Mouse (Mus musculus): ENCODE results near the gene Gm10912. TPM values are rescaled to one million over a fixed set of nuclear protein-coding genes. Genes with fewer than 3 reads are reported as not detected.
"Not testable (repeated sequence)": the region's sequence is repeated elsewhere in the genome, so short reads cannot be mapped to it uniquely, and the experiment has no call there.

Gm10912 gene
- under 1 TPM in 1 of 2 experiments, not detected in 1; 0.41 TPM for total RNA-seq (2021)
- long read RNA-seq, experiment 1: 0 reads
- long read RNA-seq, experiment 2: 0 reads

DNA sequence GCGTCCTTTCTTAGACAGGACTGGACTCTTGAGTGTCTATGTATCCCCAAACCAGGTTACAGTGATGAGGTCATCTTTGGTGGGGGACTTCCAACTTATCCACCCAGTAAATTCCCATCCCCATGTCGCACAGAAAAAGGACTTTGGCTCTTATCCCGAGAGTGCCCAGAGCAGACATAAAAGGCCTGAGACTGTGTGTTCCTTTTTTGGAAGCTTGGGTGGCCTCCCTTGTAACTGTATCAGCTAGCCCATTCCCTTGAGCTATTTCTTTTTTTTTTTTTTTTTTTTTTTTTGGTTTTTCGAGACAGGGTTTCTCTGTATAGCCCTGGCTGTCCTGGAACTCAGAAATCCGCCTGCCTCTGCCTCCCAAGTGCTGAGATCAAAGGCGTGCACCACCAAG lies at the start of gene Gm10912:
Gm10912 (plus strand) TSS at position 301 of the 400 bp plus-strand sequence.
- not testable (repeated sequence) for DNase-seq

DNA sequence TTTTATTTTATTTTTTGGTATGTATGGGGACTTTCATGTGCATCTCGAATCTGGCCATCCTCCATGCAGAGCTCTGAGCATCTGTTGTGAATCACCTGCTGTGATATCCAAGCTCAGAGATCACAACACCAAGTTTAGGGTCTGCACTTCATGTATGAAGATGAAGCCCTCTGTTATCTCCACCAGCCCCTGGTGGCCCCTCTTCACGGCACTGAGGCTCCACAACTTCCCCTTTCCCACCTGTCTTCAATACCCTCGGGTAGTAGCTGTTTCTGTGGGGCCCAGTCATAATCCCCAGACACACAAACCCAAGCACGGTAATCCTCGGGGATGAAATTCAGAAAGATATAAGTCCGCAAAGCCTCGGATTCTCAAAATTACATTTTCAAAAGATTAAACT lies 42.5 kb upstream of the Gm10912 start:
- DNase-seq: no peak

DNA sequence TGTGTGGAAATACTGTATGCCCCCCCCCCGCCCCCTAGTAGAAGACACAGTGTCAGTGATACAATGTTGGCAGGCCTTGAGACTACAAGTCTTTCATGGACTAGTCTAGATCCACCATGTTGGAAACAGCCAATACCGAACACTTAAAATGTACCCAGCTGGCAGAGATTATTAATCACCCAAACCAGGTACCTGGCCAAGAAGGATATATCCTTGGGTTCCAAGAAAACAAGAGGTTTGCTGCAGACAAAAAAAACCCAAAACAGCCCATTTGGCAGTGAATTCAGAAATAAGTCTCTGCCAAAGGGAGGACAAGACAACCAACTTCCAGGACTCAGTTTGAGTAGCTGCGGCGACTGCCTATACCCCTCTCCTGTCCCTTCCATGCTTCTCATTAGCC lies 41.0 kb upstream of the Gm10912 start:
- DNase-seq: no peak

DNA sequence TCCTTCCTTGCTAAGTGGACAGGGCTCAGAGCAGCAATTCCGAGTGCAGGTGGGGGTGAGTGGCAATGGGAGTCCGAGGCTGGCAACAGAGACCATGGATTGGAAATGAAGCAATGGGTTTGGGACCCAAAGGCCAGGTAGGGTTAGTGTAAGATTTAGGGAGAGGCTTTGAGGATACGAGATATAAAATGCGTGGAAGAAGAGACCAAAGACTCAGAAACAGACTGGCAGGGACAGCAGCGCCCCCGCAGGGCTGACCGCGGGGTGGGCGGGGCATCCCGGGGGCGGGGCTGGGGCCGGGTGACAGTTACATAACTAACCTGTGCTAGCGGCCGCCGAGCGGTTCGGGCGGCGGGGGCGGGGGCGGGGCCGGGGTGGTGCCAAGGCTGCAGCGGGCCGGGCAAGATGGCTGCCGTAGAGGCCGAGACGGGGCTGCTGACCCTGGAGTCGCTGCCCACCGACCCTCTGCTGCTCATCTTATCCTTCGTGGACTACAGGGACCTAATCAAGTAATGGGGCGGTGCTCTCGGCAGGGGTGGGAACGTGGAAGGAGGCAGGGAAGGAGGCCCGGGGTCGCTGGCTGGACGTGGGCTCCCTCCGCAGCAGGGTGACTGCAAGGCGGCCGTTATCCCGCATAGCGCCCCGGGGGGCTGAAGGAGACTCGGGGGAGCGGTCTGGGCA lies 38.0 kb upstream of the Gm10912 start, which contains the start of gene Fbxo3:
Fbxo3 (plus strand) TSS at position 264 of the 681 bp plus-strand sequence.
- peak; percentile 85 for DNase-seq

DNA sequence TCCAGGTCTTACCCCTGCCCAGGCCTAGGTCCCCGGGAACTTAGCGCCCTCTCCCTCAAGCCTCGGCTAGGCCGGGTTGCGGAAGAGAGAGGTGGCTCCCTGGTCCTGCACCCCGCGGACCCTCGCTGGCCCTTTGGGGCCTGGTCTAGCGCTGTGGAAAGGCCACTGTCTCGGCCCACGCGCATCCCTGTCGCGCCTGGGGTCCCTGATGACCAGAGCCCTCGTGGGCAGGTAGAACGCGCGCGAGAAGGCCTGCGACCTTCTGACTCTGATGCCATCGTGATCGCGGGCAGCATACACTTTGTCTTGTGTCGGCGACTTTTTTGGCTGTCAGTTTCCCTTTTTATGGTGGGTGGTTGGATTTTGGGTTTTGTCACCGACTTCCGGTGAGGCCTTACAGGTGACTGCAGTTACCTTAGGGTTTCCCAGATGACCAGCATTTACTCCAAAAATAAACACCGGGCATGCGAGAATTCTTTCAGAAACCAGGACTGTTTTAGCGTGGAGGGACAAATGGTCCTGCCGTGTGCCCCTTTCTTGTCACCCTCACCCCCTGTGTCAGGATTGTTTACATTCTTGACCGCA lies 37.4 kb upstream of the Gm10912 start, which contains the start of gene 4931422A03Rik:
4931422A03Rik (minus strand) TSS at position 223 of the 585 bp plus-strand sequence.
- no peak for DNase-seq

DNA sequence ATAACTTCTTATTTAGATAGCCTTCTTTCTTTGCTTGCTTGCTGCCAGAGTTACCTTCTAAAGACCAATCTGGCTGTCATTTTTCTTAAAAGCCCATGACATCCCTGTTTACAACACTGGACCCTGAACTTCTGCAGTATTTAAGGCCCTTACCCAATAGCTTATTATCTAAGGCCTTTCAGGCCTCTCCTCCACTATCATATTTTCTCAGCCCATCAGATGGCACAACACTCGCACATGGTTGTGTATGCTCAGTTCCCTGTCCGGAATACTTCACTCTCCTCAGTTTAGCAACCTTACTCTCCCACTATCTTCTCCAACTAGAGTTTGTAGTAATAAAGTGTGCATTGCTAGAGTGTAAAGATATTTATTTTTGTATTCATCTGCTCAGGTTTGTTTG lies 36.6 kb upstream of the Gm10912 start:
- no peak for DNase-seq

DNA sequence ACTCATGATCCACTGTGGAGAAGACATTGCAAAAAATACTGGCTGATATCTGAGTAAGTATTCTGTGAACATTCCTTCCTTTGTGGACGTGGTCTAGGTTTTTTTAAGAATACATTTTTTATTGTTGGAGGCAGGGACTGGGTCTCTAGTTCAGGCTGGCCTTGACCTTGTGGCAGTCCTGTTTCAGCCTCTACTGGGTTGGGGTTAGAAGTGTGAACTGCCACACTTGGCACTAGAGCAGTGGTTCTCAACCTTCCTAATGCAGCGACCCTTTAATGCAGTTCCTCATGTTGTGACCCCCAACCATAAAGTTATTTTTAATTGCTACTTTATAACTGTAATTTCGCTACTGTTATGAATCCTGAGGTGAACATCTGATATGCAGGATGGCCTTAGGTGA lies 35.2 kb upstream of the Gm10912 start:
- no peak for DNase-seq

DNA sequence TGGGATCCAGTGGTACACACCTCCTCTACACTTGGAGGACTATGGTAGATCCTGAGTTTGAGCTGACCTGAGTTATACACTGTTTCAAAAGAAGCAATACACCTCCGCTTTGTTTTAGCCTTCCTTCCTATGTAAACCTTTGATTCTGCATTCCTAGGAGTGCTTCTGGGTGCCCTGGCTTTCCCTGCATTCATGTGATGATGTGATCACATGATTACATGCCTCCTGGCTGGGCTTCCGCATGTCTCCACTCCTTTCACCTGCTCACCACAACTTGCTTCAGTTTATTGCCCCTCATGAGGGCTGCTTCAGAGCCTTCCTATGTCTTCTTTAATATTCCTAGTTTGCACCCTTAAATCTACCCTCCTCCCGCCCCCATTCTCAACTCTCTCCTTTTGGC lies 33.6 kb upstream of the Gm10912 start:
- DNase-seq: no peak

DNA sequence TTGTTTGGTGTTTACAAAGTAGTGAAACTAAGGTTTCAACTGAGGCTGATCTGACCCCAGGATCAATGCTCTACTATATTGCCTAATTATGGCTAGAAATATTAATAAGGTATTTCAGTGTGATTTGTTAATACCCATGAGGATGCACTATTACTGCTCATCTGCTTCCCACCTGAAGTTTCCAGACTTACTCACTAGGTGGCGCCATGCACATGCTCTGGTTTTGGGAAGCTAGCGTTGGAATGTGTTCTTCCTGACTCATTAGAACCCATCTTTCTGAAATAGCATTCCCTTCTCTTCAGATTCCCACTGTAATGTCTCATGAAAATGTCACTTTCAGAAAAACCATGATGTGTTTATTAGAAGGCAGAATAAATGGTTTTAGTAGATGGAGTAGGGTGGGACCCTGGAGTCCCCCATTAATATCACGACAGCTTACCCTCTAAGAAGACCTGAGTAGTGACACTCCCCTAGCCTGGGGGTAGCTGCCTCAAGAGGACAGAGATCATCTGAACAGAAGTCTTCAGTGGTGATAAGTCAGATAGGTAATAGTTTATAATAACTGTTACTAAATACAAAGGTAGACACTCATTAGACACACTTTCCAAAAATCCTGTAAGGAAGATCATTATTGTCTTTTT lies 30.7 kb upstream of the Gm10912 start:
- peak; percentile 52 for DNase-seq

DNA sequence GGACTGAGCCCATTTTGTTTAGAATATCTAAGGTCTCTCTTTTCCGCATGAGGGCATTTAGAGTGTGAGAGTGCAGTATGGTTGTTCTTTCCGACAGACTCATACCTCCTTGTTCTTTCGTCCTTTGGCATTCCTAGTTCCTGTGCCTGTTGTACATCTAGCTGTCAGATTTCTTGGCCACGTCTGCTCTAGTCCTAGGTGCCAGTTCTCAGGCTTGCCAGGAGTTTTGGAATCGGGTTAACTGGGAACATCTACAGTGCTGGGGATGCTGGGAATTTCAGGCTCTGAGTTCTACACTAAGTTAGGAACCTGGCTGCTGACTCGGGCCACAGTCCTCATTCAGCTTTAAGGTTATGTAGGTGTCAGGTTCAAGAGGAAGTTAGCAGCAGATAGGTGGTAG lies 30.0 kb upstream of the Gm10912 start:
- no peak for DNase-seq

DNA sequence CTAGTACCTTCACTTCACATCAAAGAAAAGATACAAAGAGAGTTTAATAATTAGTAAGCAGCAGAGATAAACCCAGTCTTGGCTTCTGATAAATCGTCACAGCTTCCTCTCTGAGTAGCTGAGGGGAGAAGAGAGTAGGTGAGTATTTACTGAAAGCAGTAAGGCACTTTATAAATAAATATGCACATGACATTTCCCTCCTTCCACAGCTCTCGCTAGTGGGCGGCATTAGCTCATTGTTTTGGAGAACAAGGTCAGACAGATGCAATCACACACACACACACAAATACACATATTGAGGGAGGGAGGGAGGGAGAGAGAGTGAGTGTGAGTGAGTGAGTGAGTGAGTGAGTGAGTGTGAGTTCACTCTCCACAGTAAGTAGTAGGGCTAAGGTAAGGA lies 29.3 kb upstream of the Gm10912 start:
- DNase-seq: no peak

DNA sequence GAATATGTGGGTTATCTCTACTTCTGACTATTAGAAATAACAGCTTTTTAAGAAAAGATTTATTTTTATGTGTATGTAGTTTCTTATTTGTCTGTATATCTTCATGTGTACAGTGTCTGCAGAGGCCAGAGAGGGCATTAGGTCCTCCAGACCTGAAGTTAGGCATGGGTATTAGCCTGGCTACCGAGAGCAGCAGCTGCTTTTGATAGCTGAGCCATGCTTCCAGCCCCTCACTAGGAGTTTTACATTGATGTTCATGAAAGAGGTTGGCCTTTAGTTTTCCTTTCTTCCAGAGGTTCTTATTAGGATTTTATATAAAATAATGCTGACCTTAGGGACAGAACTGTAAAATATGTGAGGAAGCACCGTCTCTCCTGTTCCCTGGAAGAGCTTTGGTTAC lies 27.4 kb upstream of the Gm10912 start:
- no peak for DNase-seq

DNA sequence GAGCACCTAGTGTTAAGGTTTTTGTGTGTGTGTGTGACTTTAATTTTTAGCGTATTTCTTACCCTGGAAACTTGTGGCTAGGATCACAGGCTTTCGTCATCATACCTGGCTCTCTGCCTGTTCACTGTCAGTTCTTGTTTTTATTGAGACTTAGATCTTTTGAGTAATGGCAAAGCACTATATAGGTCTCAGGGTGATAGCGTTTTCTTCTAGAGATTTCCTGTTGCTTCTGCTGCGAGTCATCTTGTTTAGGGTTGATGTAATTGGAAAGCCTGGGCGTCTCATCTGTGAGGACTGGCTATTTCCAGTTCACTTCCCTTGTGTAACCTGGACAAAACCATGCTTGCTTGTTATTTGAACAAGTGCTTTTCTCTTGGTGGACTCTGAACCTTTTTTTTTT lies 24.0 kb upstream of the Gm10912 start:
- no peak for DNase-seq

DNA sequence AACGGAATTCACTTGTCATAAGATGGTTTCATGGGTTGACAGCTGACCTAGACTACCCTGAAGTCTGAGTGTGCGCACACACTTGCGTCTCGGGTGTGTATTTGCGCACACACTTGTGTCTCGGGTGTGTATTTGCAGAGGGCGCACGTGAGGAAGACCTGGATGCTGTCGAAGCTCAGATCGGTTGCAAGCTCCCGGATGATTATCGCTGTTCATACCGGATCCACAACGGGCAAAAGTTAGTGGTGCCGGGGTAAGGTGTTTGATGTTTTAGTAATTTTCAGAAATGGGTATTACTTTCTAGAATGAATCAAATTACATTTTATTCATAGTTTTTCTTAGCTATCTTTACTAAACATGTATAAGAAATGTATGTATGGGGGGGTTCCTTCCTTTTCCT lies 22.9 kb upstream of the Gm10912 start:
- DNase-seq: no peak

DNA sequence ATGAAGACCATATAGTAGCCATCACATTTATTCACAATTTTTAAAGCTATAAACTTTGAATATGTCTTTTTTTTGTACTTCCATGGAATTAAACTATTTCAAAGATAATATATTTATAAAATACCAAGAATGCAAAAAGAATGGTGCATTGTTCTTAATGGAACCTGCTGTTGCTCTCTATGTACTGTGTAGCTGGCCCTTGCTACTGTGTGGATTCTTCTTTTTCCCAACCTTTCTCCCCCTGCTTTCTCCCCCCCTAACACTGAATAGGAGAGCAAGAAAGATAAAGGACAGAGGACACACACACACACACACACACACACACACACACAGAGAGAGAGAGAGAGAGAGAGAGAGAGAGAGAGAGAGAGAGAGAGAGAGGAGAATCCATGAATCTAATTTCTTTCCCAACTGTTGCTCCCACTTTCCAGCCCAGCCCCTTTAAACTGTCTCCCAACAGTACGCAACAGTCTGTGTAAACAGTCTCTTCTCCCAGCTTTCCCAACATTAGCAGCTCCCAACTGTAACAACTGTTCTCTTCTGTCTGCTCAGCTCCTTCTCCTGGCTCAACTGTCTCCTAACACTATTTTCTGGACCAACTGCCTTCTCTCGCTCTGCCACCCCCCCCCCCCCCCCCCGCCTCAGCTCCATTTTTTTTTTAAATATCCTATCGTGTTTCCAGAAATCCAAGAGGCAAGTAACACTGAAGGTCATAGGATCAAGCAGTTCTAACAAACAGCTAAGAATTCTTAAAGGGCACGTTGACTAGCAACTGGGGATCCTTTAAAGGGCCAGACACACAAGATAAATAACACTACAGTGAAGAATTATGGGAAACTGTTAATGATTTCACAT lies 21.8 kb upstream of the Gm10912 start:
- DNase-seq: no peak

DNA sequence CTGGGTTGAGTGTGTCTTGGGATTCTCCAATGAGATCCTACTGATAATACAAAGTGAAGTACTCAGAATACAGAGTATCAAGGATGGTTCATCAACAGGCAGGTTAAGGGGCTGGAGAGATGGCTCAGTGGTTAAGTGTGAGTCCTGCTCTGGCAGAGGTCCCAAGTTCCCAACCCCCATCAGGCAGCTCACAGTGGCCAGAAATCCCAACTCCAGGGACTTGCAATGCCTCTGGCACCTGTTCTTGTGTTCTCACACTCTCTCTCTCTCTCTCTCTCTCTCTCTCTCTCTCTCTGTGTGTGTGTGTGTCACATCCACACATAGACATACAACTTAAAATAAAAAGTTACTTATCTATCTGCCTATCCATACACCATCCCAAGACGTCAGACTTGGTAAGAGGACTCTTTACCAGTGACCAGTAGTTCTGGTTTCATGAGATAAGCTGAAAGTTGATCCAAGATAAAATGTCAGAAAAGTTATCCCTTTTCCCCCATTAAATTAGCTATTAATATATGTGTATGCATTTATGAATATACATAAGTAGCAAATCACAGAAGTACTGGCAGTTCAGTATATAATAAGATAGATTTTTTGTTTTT lies 21.0 kb upstream of the Gm10912 start:
- DNase-seq: peak; percentile 32

DNA sequence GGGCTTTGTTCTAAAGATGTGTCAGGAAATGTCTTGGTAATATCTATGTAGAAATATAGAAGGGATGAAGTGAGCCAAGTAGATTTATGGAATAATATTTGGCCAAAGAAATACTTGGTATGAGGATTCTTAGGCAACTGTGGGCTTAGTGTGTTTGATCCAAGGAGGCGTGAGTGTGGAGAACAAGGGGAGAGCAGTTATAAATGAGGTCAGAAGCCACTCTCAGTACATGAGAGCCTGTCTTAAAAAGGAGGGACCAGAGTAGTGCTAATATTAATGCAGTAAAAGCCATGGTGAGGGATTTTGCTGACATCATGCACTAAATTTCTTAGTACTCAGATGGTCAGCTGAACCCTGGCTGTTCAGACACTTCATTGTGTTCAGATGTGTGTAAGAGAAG lies 7.2 kb upstream of the Gm10912 start:
- DNase-seq: no peak

DNA sequence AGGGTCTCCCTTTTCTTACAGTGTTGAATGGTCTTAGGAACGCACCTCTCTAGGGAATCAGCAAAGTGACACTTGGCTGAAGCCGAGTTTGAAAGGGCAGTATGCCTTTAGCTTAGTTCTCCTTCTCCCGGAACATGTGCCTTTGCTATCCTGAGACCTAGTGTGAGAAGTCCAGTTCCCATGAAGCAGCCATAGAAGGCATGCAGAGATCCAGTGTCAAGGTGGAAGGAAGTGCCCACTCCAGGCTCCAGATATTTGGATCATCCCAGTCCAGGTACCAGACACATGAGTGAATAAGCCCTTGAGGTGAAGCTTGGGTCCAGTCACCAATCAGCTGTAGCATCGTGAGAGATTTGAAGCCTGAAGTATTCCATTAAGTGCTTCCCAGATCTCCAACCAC lies 6.7 kb upstream of the Gm10912 start:
- DNase-seq: no peak

DNA sequence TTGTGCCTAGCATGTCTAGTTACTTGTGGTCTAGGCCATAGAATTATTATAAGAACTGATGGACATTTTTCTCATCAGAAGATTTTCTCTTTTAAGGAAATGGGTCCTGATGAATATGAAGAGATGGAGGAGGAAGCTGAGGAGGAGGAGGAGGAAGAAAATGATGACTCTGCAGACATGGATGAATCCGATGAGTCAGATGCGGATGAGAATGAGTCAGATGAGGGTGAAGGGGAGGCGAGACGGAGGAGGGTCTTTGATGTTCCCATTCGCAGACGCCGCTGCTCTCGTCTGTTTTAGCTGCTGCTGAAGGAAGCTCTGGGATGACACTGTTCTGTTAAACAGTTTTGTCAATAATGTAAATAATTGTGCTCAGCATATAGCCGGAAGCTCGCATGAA lies 5.8 kb upstream of the Gm10912 start:
- DNase-seq: no peak

DNA sequence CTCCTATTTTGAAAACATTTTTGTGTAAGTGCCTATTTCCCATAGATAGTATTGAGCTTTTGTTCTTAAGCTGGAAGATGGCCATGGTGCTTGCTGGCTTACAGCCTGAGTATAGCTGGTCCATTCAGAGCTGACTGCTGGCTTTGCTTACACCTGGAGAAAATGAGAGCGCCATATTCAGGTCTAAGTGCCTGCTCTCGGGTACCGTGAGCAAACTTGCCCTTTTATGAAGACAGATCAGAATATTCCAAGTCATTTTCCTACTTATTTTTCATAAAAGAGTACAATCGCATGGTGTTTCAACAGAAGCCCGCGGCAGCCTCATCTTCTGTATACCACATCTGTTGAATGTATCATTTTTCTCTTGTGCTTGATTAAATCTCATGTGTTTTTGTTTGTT lies 4.6 kb upstream of the Gm10912 start:
- no peak for DNase-seq

DNA sequence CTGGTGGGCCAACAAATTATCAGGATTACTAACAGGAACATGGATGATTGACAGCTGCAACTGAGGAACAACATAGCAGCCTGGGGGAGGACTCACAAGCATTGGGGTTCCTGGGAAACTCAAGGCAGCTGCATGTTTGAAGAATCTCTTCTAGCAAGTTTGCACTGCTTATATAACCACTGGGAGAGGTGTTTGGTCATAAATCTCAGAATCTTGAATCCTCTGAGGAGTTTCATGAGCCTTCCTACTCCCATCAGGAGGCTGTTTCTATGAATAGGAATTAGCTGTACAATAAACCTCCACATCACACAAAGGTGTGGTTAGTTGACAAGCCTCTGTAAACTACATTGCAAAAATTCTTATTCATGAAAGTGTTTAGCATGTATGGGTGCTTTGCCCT lies 3.0 kb upstream of the Gm10912 start:
- no peak for DNase-seq

DNA sequence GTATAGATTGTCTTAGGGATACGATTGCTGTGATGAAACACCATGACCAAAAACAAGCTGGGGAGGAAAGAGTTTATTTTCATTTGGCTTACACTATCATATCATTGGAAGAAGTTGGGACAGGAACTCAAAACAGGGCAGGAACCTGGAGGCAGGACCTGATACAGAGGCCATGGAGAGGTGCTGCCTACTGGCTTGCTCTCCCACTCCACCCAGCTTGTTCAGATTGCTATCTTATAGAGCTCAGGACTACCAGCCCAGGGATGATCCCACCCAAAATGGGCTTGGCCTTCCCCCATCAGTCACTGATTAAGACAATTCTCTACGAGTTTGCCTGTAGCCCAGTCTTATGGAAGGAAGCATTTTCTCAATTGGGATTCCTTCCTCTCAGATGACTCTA lies 1.5 kb upstream of the Gm10912 start:
- DNase-seq: no peak

Measured in gastrocnemius, postnatal 10 days (tissue).